Mouse (Mus musculus): ENCODE measurements at regions not wholly inside any gene's neighbourhood (a gene's known extent, or its start where the extent isn't known, plus 50 kb on each side); places are given as distances from the start of the nearest gene placed in this dataset.

GRCm38 (mm10) chr17:52031079-52031478 lies 198.0 kb upstream of the Satb1 start:
- no peak for DNase-seq (ENCODE audit: low spot score)

DNA sequence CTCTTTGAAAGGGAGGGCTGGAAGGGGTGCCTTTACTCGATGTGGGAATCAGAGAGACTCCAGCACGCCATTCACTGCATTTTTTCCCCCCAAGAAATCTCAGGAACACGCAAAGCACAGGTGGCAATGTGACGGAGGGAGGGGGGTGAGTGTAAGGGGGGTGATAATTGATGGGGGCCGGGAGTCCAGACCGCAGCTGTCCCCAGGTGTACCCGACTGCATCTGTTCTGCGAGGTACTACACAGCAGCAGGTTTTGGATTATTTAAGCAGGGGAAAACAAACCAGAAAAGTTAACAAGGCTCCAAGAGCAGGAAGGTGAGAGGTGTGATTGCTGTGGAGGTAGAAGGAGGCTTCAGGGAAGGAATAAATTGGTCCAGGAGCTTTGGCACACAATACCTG lies 153.8 kb upstream of the Satb1 start:
- DNase-seq (ENCODE audit: low spot score): no peak

- DNase-seq (ENCODE audit: low spot score): no peak
Measured at GRCm38 (mm10) chr17:51986212-51986611, 153.1 kb upstream of the Satb1 start.

GRCm38 (mm10) chr17:51979126-51979525 lies 146.0 kb upstream of the Satb1 start:
- DNase-seq (ENCODE audit: low spot score): no peak

DNA sequence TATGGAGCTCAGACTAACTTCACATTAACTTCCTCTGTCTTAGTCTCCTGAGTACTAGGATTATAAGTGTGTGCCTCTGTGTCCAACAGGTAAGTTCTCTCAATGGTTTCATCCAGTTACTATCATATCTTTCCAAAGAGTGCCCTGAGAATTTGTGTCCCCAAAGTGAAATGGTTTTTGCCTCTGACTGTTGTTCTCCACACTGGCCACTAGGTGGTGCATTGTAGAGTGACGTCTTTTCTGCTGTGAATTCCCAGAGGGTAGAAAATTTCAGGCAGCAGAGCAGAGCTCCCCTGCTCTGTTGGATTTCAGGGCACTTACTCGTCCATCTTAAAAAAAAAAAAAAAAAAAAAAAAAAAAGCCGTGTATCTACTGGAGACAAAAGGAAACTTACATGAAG lies 138.4 kb upstream of the Satb1 start:
- DNase-seq (ENCODE audit: low spot score): no peak

DNA sequence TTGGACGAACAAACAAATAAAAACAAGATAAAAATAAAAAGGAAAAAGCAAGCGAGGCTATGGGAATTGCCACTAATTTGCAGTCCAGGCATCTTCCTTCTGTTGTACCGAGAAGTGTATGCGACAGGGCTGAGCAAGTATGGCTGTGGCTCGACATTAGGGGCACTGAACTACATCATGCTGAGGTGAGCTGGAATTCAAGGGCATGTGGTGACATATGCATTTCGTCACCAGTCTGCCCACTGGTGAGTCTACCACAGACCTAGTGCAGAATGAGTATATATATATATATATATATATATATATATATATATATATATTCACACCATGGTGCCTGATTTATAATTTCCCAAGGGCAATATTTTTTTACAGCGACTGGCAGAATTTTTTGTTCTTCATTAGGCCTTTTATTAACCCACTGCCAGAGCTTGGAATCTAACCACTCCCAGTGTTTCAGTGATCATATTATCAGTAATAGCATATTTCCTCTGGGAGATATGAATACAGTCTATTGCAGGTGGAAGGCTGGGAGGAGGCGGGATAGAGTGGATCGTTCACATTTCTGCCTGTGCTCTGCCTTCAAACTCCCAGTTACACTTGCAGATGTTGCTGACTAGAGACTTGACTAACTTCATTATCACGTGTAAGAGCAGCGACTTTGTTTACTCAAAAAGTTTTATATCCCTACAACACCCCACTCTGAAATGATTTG lies 133.6 kb upstream of the Satb1 start:
- DNase-seq (ENCODE audit: low spot score): no peak

DNA sequence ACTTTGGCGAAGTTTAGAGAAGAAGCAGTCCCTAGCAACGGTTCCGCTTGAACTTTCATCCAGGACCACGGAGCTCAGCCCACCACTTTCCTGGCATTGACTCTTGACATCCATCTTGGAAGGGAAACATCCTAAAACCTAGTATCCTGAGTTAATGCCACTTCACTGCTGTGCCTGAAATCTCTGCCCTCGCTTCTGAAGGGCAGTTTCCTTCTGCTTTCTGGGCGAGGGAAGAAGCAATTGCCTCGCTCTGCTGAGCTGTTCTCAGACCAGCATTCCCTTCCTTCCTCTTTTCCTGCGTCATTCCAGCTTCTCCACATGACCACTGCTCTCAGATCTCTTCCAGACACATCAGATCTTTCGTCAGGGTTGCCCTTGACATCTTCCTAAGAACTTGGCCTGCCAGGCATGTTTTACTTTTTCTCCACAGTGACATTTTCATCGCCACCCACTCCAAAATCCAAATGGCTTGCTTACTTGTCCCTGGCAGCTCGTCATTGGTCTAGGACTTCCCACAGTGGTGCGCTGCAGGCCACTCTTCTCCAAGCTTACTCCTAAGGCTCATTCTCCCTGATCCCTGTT lies 129.5 kb upstream of the Satb1 start:
- no peak for DNase-seq (ENCODE audit: low spot score)

GRCm38 (mm10) chr17:51961337-51961736 lies 128.2 kb upstream of the Satb1 start:
- no peak for DNase-seq (ENCODE audit: low spot score)

DNA sequence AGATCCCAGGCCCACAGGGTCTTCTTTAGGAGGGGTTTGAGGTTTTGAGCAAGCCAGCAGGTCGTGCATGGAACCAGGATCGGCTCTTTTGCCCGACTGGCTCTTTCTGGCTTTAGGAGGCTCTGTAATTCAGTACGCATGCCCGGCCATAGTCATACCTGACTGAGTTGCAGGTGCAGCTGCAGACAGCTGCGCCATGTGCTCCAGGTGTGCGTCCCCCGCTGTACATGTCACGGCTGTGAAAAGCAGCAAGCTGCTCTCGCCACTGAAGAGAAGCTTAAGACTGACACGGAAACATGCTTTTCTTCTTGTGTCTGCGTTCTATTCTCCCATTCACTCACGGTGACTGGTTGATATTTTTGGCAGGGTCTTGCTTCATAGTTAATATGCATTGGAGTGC lies 123.2 kb upstream of the Satb1 start:
- no peak for DNase-seq (ENCODE audit: low spot score)

DNA sequence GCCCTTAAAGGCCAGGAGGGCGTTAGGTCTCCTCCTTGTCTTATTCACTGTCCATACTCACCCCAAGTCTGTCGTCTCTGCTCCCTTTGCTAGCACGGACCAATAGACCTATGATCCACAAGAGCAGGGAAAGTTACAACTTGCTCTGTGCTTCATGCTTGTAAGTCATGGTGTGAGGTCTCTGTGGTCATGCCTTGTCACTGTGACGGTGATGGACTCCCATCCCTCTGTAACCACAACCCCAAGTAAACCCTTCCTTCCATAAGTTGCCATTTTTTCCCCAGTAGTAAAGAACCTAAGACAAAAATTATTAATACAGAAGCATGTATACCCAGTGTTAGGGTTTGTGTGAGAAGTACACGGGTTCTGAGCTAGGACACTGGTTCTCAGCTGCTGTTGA lies 104.6 kb upstream of the Satb1 start:
- DNase-seq (ENCODE audit: low spot score): no peak

DNA sequence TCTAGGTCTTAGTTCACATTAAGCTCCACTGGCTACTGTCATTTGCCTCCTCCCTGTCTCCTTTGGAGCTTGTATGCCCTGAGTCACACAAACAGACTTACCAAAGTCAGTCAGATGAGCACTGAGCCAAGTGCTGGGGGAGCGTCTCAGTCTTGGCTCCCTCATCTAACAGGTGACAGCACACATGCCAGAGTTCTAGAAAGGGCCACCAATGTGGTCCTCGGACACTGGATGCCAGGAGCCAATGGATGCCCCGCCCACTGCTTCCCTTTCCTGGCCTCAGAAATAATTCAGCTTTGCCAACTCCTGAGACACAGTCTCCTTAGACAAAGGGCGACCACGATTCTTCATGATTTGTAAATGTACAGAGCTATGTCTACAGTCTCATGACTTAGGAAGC lies 103.0 kb upstream of the Satb1 start:
- no peak for DNase-seq (ENCODE audit: low spot score)

GRCm38 (mm10) chr17:51926392-51926791 lies 93.3 kb upstream of the Satb1 start:
- no peak for DNase-seq (ENCODE audit: low spot score)

GRCm38 (mm10) chr17:51907031-51907430 lies 73.9 kb upstream of the Satb1 start:
- DNase-seq (ENCODE audit: low spot score): no peak

GRCm38 (mm10) chr17:51906418-51906817 lies 73.3 kb upstream of the Satb1 start:
- DNase-seq (ENCODE audit: low spot score): no peak

DNA sequence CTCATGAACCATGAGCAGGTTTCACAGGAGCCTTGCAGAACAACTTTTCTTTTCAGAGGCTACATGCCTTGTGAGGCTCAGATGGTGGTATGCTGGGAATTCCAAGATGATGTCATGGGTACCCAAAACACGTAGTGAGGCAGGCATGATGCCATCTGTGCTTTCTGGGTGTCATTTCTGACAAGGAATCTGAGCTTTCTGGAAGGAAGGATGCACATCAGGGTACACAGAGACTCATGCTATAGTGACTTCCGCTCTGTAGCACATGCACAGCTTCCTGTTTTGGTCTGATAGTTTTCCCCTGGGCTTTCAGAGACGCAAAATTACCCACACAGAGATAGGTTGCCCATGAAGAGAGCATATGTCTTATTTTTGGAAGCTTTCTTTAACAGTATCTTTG lies 70.8 kb upstream of the Satb1 start:
- no peak for DNase-seq (ENCODE audit: low spot score)

- DNase-seq (ENCODE audit: low spot score): no peak
Measured at GRCm38 (mm10) chr17:51899376-51899775, 66.3 kb upstream of the Satb1 start.

GRCm38 (mm10) chr17:51896160-51896559 lies 63.1 kb upstream of the Satb1 start:
- DNase-seq (ENCODE audit: low spot score): no peak

- DNase-seq (ENCODE audit: low spot score): no peak
Measured at GRCm38 (mm10) chr17:51894278-51894677, 61.2 kb upstream of the Satb1 start.

DNA sequence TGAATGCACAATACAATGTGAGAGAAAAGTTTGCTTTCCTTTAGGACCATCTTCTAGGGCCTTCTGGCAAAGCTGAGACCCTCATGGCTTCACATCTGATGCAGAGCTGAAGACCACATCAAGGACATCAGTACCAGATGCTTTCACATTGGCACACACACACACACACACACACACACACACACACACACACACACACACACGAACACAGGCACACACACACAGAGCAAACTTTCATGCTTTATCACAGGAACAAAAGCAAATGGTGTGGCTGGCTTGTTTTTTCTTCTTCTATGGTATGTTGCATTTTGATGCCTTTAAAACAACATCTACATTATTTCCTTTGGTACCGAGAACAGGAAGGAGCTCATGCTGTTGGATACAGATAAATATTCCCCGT lies 59.8 kb upstream of the Satb1 start:
- DNase-seq (ENCODE audit: low spot score): no peak

DNA sequence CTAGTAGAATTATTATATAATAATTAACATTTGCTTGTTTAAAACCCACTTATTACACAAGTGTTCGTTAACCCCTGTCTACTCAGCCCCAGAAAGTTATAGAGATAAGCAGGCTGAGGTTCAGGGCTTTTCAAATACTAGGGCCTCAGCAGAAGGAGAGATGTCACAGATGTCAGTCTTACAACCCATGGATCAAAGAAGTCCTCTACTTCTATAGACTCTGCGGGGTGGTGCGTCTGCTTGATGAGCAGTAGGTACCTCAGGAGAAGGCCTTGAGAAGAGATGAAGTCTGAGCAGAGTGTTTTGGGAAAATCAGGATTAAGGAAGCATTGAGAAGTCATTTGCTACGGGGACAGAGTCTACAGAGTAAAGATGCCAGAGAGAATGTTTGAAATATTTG lies 59.1 kb upstream of the Satb1 start:
- DNase-seq (ENCODE audit: low spot score): no peak
